Mouse (Mus musculus) lung, postnatal 0 days (tissue): ENCODE data around the gene Lgals3. TPM values are rescaled to one million over a fixed set of nuclear protein-coding genes. Genes with fewer than 3 reads are reported as not detected.

Source experiments
- ATAC-seq: fragments of 200-750 bp; cut with Nextera tagmentation; 2 replicates; pipeline ENCODE4 v1.8.0; 2017; ENCODE audit warnings: moderate library complexity
- DNase-seq: peaks from one replicate; pipeline ENCODE4 v3.0.0-alpha.2; 2016; ENCODE audit warnings: low spot score
- H3K27ac ChIP-seq: fragments of 300-500 bp; sonication (generic); 2 replicates; pipeline ENCODE4 v1.5.1; 2014; ENCODE audit warnings: antibody characterized with exemption, mild to moderate bottlenecking, low read length, mixed read lengths
- H3K27me3 ChIP-seq: fragments of 300-500 bp; sonication (generic); replicated peaks from 2 replicates; pipeline ENCODE4 v1.6.1; 2014; ENCODE audit warnings: low read length, mixed read lengths; ENCODE audit not compliant: insufficient read depth
- H3K36me3 ChIP-seq: fragments of 300-500 bp; sonication (generic); 2 replicates; pipeline ENCODE4 v1.6.1; 2014; ENCODE audit warnings: low read length, mixed read lengths; ENCODE audit not compliant: insufficient read depth
- H3K4me1 ChIP-seq: fragments of 300-500 bp; sonication (generic); 2 replicates; pipeline ENCODE4 v1.6.1; 2014; ENCODE audit warnings: antibody characterized with exemption, low read depth, low read length, mixed read lengths; ENCODE audit not compliant: insufficient read depth
- H3K4me2 ChIP-seq: fragments of 300-500 bp; sonication (generic); replicated peaks from 2 replicates; pipeline ENCODE4 v1.6.1; 2014; ENCODE audit warnings: low read depth, mild to moderate bottlenecking, low read length, moderate library complexity, mixed read lengths
- H3K4me3 ChIP-seq: fragments of 300-500 bp; sonication (generic); 2 replicates; pipeline ENCODE4 v1.5.1; 2014; ENCODE audit warnings: low read depth, low read length
- H3K9ac ChIP-seq: fragments of 300-500 bp; sonication (generic); replicated peaks from 2 replicates; pipeline ENCODE4 v1.6.1; 2014; ENCODE audit warnings: low read depth, mild to moderate bottlenecking
- H3K9me3 ChIP-seq: fragments of 300-500 bp; sonication (generic); 2 replicates; pipeline ENCODE4 v1.6.1; 2016; ENCODE audit warnings: low read length, mixed read lengths
- CTCF ChIP-seq: IDR thresholded peaks from 2 replicates; pipeline ENCODE4 v1.5.1; 2016; ENCODE audit warnings: antibody characterized with exemption, mild to moderate bottlenecking
- EP300 ChIP-seq: IDR thresholded peaks from 2 replicates; pipeline ENCODE4 v1.6.1; 2016; ENCODE audit warnings: antibody characterized with exemption, mild to moderate bottlenecking, control low read depth
- WGBS: fragments of 180-500 bp; shearing (Covaris S2); extraction: QIAGEN DNeasy Blood & Tissue Kit; methylation state at CpG from one replicate; pipeline ENCODE4 v1.1.7; 2014; 5-methylcytosine and 5-hydroxymethylcytosine counted together
- polyA plus RNA-seq: library from polyadenylated mRNA; unstranded; fragments of >200 nt; fragmentation: Nextera tagmentation; extraction: Ambion mirVana; gene quantifications from 2 replicates; pipeline ENCODE4 v1.2.1, GENCODE M21; 2015

The Lgals3 gene
- polyA plus RNA-seq, 1 experiment from 2014 or later = 359 TPM

GRCm38 (mm10) chr14:47393354-47394094 lies 26.0 kb downstream of the Lgals3 start:
- Histone ChIP-seq H3K36me3 (0 out of 2 replicates have a peak, but pooled peaks cover 3% of the 10 kb centered on the region), H3K4me1 (no peaks in the 10 kb centered on the region), H3K9ac (no peak overlapping the region), H3K4me3 (no peak overlapping the region), H3K4me2 (no peak overlapping the region), H3K27me3 (no peaks in the 10 kb centered on the region), H3K27ac (no peak overlapping the region), H3K9me3 (no peaks in the 10 kb centered on the region)
- ATAC-seq (no peak), DNase-seq (no peak)
- 93% methylated on average over 10 of the region's 10 CpGs for WGBS
- TF ChIP-seq EP300 (no peak), CTCF (no peak)

GRCm38 (mm10) chr14:47395007-47395406 lies 27.5 kb downstream of the Lgals3 start:
- WGBS = 91% methylated on average over 6 of the region's 6 CpGs
- Histone ChIP-seq H3K4me2 (no peak overlapping the region), H3K27me3 (no peaks in the 10 kb centered on the region), H3K9me3 (no peaks in the 10 kb centered on the region), H3K27ac (no peak overlapping the region), H3K9ac (no peak overlapping the region), H3K4me1 (no peaks in the 10 kb centered on the region), H3K36me3 (0 out of 2 replicates have a peak, but pooled peaks cover 6% of the 10 kb centered on the region), H3K4me3 (no peak overlapping the region)
- ATAC-seq = no peak
- DNase-seq = no peak
- TF ChIP-seq EP300 (no peak), CTCF (no peak)

- DNase-seq = no peak
- Histone ChIP-seq H3K36me3 (0 out of 2 replicates have a peak, but pooled peaks cover 6% of the 10 kb centered on the region), H3K4me2 (no peak overlapping the region), H3K4me1 (no peaks in the 10 kb centered on the region), H3K9ac (no peak overlapping the region), H3K4me3 (no peak overlapping the region), H3K27me3 (no peaks in the 10 kb centered on the region), H3K9me3 (no peaks in the 10 kb centered on the region), H3K27ac (no peak overlapping the region)
- TF ChIP-seq CTCF = no peak
- no peak for TF ChIP-seq EP300
- WGBS = 86% methylated on average over 15 of the region's 15 CpGs
- no peak for ATAC-seq
These were observed 28.0 kb downstream of the Lgals3 start for GRCm38 (mm10) chr14:47395462-47396026.

GRCm38 (mm10) chr14:47396165-47396652 lies 28.7 kb downstream of the Lgals3 start:
- Histone ChIP-seq H3K36me3 (0 out of 2 replicates have a peak, but pooled peaks cover 6% of the 10 kb centered on the region), H3K27me3 (no peaks in the 10 kb centered on the region), H3K4me3 (no peak overlapping the region), H3K9ac (no peak overlapping the region), H3K27ac (no peak overlapping the region), H3K4me1 (no peaks in the 10 kb centered on the region), H3K9me3 (no peaks in the 10 kb centered on the region), H3K4me2 (no peak overlapping the region)
- peak; percentile 75 for DNase-seq
- WGBS = 60% methylated on average over 5 of the region's 5 CpGs
- TF ChIP-seq CTCF (peak; percentile 74; the same call in 1 of the 2 replicates), EP300 (no peak)
- ATAC-seq = 0 out of 2 replicates have a peak, but pooled peaks have one; percentile 23

- TF ChIP-seq CTCF (no peak), EP300 (no peak)
- Histone ChIP-seq H3K9me3 (no peaks in the 10 kb centered on the region), H3K27me3 (no peaks in the 10 kb centered on the region), H3K4me1 (no peaks in the 10 kb centered on the region), H3K36me3 (0 out of 2 replicates have a peak, but pooled peaks cover 3% of the 10 kb centered on the region), H3K27ac (no peak overlapping the region), H3K4me2 (no peak overlapping the region), H3K9ac (no peak overlapping the region), H3K4me3 (no peak overlapping the region)
- no peak for DNase-seq
- WGBS = 91% methylated on average over 8 of the region's 8 CpGs
- ATAC-seq = no peak
These were observed 35.2 kb downstream of the Lgals3 start for GRCm38 (mm10) chr14:47402735-47403134.

GRCm38 (mm10) chr14:47406000-47406399 lies 38.4 kb downstream of the Lgals3 start:
- no peaks in the 10 kb centered on the region for H3K36me3 ChIP-seq
- no peak overlapping the region for H3K4me3 ChIP-seq
- TF ChIP-seq EP300 (no peak), CTCF (no peak)
- H3K27me3 ChIP-seq = no peaks in the 10 kb centered on the region
- H3K4me1 ChIP-seq = no peaks in the 10 kb centered on the region
- H3K9me3 ChIP-seq = no peaks in the 10 kb centered on the region
- no peak overlapping the region for H3K27ac ChIP-seq
- DNase-seq (peak; percentile 44), ATAC-seq (peak; percentile 79; the same call in 1 of the 2 replicates)
- no peak overlapping the region for H3K9ac ChIP-seq
- WGBS = 75% methylated on average over 9 of the region's 9 CpGs
- no peak overlapping the region for H3K4me2 ChIP-seq
